Mouse (Mus musculus) liver, embryonic 14.5 days (tissue): ENCODE measurements around the gene Nbas. TPM values are rescaled to one million over a fixed set of nuclear protein-coding genes. Genes with fewer than 3 reads are reported as not detected.

ENCODE experiments used
- ATAC-seq: fragments of 200-750 bp; cut with Nextera tagmentation; 2 replicates; pipeline ENCODE4 v1.8.0; 2017; ENCODE audit warnings: moderate number of reproducible peaks, mild to moderate bottlenecking, moderate library complexity; ENCODE audit not compliant: insufficient read depth
- DNase-seq, 3 experiments: peaks; one replicate each; pipeline ENCODE4 v3.0.0-alpha.2; 2012 to 2013; ENCODE audit warnings: low read depth in 3 of 3, low spot score in 3 of 3
- H3K27ac ChIP-seq: fragments of 300-500 bp; sonication (generic); 2 replicates; pipeline ENCODE4 v1.5.1; 2014; ENCODE audit warnings: moderate library complexity, mild to moderate bottlenecking, control low read depth, inconsistent platforms
- H3K27me3 ChIP-seq: fragments of 300-500 bp; sonication (generic); 2 replicates; pipeline ENCODE4 v1.6.1; 2014; ENCODE audit warnings: mild to moderate bottlenecking, low read length, moderate library complexity; ENCODE audit not compliant: control insufficient read depth, insufficient read depth
- H3K36me3 ChIP-seq: fragments of 300-500 bp; sonication (generic); replicated peaks from 2 replicates; pipeline ENCODE4 v1.6.1; 2014; ENCODE audit warnings: low read depth; ENCODE audit not compliant: control insufficient read depth, insufficient read depth
- H3K4me1 ChIP-seq, 2 experiments: fragments of 200-500 bp in 1 of 2; fragments of 300-500 bp in 1 of 2; sonication (generic) in 1 of 2; replicated peaks; 2 replicates each; pipeline ENCODE4 v1.6.1; 2012 to 2014; ENCODE audit warnings: antibody characterized with exemption in 1 of 2, inconsistent platforms in 1 of 2, low read length in 1 of 2; ENCODE audit not compliant: control insufficient read depth in 2 of 2, insufficient read depth in 2 of 2
- H3K4me2 ChIP-seq: fragments of 300-500 bp; sonication (generic); 2 replicates; pipeline ENCODE4 v1.6.1; 2014; ENCODE audit warnings: low read depth, mild to moderate bottlenecking, control low read depth, moderate library complexity
- H3K4me3 ChIP-seq, 2 experiments: fragments of 200-500 bp in 1 of 2; fragments of 300-500 bp in 1 of 2; sonication (generic) in 1 of 2; 2 replicates each; pipeline ENCODE4 v1.5.1; 2012 to 2014; ENCODE audit warnings: low read depth in 2 of 2, low read length in 2 of 2, mild to moderate bottlenecking in 2 of 2, control low read depth in 1 of 2, inconsistent platforms in 1 of 2, moderate library complexity in 1 of 2; ENCODE audit not compliant: insufficient read depth in 1 of 2
- H3K9ac ChIP-seq: fragments of 300-500 bp; sonication (generic); replicated peaks from 2 replicates; pipeline ENCODE4 v1.6.1; 2014; ENCODE audit warnings: mild to moderate bottlenecking, control low read depth, moderate library complexity
- H3K9me3 ChIP-seq: fragments of 300-500 bp; sonication (generic); 2 replicates; pipeline ENCODE4 v1.6.1; 2016; ENCODE audit warnings: low read length, mixed read lengths; ENCODE audit not compliant: control insufficient read depth
- CTCF ChIP-seq: IDR thresholded peaks from 2 replicates; pipeline ENCODE4 v1.5.1; 2016; ENCODE audit warnings: antibody characterized with exemption, low read depth, control low read depth
- EP300 ChIP-seq: IDR thresholded peaks from 2 replicates; pipeline ENCODE4 v1.6.1; 2016; ENCODE audit warnings: antibody characterized with exemption, low read depth
- WGBS: fragments of 180-500 bp; shearing (Covaris S2); extraction: QIAGEN DNeasy Blood & Tissue Kit; methylation state at CpG from one replicate; pipeline ENCODE4 v1.1.7; 2014; ENCODE audit not compliant: insufficient replicate concordance; 5-methylcytosine and 5-hydroxymethylcytosine counted together
- polyA plus RNA-seq, 2 experiments: library from polyadenylated mRNA; depleted of rRNA in 1 of 2; stranded (reverse) in 1 of 2; unstranded in 1 of 2; fragments of >200 nt; fragmentation: Nextera tagmentation in 1 of 2; extraction: Ambion mirVana in 1 of 2; gene quantifications; 2 replicates each; pipeline versions ENCODE4 v1.2.1 to v1.2.3; 2012 to 2014

The Nbas gene
- polyA plus RNA-seq, 2 experiments: 4.9 to 5.2 TPM

DNA sequence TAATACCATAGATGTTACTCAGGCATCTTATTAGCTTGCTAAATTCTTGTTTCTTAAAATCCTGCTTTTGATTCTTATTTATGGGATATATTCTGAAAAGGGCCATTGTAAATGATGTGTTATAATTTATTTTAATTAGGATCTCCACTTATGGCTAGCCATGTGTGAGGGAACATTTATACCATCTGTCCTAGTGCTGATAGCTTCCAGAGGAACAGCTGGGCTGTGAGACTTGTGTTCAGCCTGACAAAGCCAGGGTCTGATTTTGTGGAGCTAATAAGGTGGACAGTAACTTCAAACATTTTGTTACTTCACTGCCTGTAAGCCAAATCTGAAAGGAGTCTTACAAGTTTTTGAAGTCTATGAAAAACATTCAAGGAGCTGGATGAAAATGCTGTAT is 113.1 kb downstream of the Nbas start:
- H3K4me2 ChIP-seq: no peak overlapping the region
- DNase-seq (no peak), ATAC-seq (no peak)
- H3K27ac ChIP-seq: no peak overlapping the region
- no peaks in the 10 kb centered on the region for H3K4me1 ChIP-seq
- no peaks in the 10 kb centered on the region for H3K27me3 ChIP-seq
- H3K4me3 ChIP-seq: no peak overlapping the region
- H3K9me3 ChIP-seq: no peaks in the 10 kb centered on the region
- no peaks in the 10 kb centered on the region for H3K36me3 ChIP-seq
- no peak for TF ChIP-seq CTCF
- TF ChIP-seq EP300: no peak
- no peak overlapping the region for H3K9ac ChIP-seq

DNA sequence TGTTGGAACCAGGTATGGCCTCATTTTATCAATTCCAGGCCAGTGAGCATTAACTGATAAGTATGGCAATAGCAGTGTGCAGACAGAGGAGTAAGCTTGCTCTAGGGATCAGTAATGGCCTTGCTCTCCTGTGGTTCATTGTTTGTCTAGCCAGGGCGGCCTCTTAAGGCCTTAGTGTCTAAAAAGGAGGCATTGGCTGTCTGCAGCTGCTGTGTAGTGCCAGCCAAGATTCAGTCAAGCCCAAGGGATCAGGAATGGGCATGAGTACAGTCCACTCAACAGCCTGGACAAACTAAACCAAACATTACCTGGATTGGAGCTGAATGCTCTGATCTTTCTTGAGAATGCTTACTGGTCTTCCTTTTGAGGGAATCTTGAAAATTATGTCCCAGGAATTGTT is 120.7 kb downstream of the Nbas start:
- WGBS: 59% methylated on average over 1 of the region's 1 CpGs
- H3K9ac ChIP-seq: no peak overlapping the region
- no peak for ATAC-seq

DNA sequence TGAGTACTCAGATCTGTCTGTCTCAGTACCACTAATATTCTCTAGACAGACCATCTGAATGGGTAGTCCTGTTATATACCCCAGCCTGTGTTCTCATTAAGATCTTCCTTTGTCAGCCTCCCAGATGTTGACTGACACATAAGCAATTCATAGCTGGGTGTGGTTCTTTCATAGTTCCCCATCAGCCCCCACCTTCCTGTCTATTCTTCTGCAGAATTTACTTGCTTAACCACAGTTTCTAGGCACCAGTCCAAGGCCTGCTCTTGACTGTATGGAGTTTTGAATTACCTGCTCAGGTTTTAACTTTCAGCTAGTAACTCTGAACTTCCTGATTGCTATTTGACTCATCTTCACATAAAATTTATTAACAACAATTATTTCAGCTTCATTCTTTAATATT is 141.3 kb downstream of the Nbas start:
- no peak for TF ChIP-seq CTCF
- TF ChIP-seq EP300: no peak
- DNase-seq (no peak), ATAC-seq (no peak)
- Histone ChIP-seq H3K27ac (no peak overlapping the region), H3K4me3 (no peak overlapping the region), H3K9me3 (no peaks in the 10 kb centered on the region), H3K4me2 (no peak overlapping the region), H3K9ac (no peak overlapping the region), H3K4me1 (no peaks in the 10 kb centered on the region), H3K36me3 (no peaks in the 10 kb centered on the region), H3K27me3 (no peaks in the 10 kb centered on the region)

More for the DNA sequence above, 120.7 kb downstream of the Nbas start:
- no peak for TF ChIP-seq CTCF
- no peak for TF ChIP-seq EP300
- no peaks in the 10 kb centered on the region for H3K4me1 ChIP-seq
- H3K4me2 ChIP-seq: no peak overlapping the region
- peaks cover 2% of the 10 kb centered on the region; the same call in 1 of the 2 replicates for H3K36me3 ChIP-seq
- no peak for DNase-seq
- no peak overlapping the region for H3K27ac ChIP-seq
- H3K27me3 ChIP-seq: no peaks in the 10 kb centered on the region
- no peak overlapping the region for H3K4me3 ChIP-seq
- H3K9me3 ChIP-seq: no peaks in the 10 kb centered on the region

DNA sequence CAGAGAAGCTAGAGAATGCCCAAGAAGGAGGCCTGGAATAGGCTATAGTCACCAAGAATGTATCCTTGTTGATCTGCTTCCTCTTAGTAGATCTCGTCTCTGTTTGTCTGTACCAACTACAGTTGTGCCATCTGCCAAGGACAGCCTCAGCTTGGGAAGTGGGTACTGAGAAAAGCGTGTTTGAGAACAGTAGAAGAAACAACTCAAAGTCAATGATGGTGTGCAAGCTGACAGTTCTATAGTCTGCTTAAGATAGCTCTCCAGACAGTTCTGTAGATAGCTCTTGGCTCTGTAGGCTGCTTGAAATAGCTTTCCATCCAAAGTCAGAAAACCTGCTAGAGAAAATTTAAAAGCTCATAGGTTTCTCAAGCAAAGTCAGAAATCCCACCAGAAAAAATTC is 149.7 kb downstream of the Nbas start:
- no peak overlapping the region for H3K27ac ChIP-seq
- no peak overlapping the region for H3K4me2 ChIP-seq
- H3K4me3 ChIP-seq: no peak overlapping the region
- H3K36me3 ChIP-seq: no peaks in the 10 kb centered on the region; the same call in 1 of the 2 replicates
- no peaks in the 10 kb centered on the region for H3K4me1 ChIP-seq
- H3K9ac ChIP-seq: no peak overlapping the region
- WGBS: 72% methylated on average over 2 of the region's 2 CpGs
- DNase-seq (no peak), ATAC-seq (no peak)
- no peaks in the 10 kb centered on the region for H3K9me3 ChIP-seq
- H3K27me3 ChIP-seq: no peaks in the 10 kb centered on the region
- TF ChIP-seq EP300: no peak
- TF ChIP-seq CTCF: no peak

DNA sequence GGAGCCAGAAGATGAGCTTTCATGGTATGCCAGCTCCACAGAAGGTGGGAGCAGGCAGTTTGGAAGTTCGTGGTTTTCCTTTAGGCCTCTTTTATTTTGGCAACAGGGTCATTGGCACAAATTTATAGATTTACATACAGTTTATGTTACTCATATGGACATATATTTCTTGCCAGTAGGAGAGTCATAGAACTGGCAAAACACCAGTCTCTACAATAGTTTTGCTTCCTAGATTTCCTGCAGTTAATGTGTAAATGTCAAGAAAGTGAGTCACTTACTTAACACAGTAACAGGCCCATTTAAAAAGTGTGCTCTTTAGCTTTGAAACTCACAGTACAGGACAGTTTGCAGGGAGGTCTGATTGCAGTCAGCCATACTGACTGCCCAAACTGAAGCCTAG is 161.3 kb downstream of the Nbas start:
- Histone ChIP-seq H3K9ac (no peak overlapping the region), H3K36me3 (no peaks in the 10 kb centered on the region), H3K27ac (no peak overlapping the region), H3K27me3 (no peaks in the 10 kb centered on the region), H3K4me3 (no peak overlapping the region), H3K9me3 (no peaks in the 10 kb centered on the region), H3K4me2 (no peak overlapping the region), H3K4me1 (no peaks in the 10 kb centered on the region)
- ATAC-seq: no peak
- DNase-seq: no peak
- WGBS: 59% methylated on average over 1 of the region's 1 CpGs
- TF ChIP-seq EP300: no peak
